Mouse (Mus musculus) liver, adult (tissue): ENCODE data around the gene Anapc4.

Experiments used
- GATA4 ChIP-seq: IDR thresholded peaks from 2 replicates; pipeline ENCODE4 v1.6.1; 2014; ENCODE audit warnings: mild to moderate bottlenecking, low read length; ENCODE audit not compliant: insufficient replicate concordance

Gene Anapc4

GRCm38 (mm10) chr5:52833761-52834274, at the start of gene Anapc4:
TSS of gene Anapc4 (plus strand) at chr5:52834012.
- TF ChIP-seq GATA4 = no peak; the same call in 1 of the 2 replicates

- TF ChIP-seq GATA4 = no peak
These were observed 47.1 kb upstream of the Anapc4 start for GRCm38 (mm10) chr5:52786556-52787322.

- TF ChIP-seq GATA4 = no peak
These were observed 40.6 kb upstream of the Anapc4 start for GRCm38 (mm10) chr5:52793230-52793629.

- no peak for TF ChIP-seq GATA4
These were observed 39.7 kb upstream of the Anapc4 start for GRCm38 (mm10) chr5:52794109-52794508.

GRCm38 (mm10) chr5:52799274-52799985, 34.4 kb upstream of the Anapc4 start:
- TF ChIP-seq GATA4 = no peak

- no peak for TF ChIP-seq GATA4
These were observed 28.0 kb upstream of the Anapc4 start for GRCm38 (mm10) chr5:52805801-52806200.

GRCm38 (mm10) chr5:52806349-52806748, 27.5 kb upstream of the Anapc4 start:
- no peak for TF ChIP-seq GATA4

GRCm38 (mm10) chr5:52807030-52807429, 26.8 kb upstream of the Anapc4 start:
- TF ChIP-seq GATA4 = no peak

- no peak for TF ChIP-seq GATA4
These were observed 23.4 kb upstream of the Anapc4 start for GRCm38 (mm10) chr5:52810446-52810845.

- no peak for TF ChIP-seq GATA4
These were observed 22.8 kb upstream of the Anapc4 start for GRCm38 (mm10) chr5:52811056-52811455.

- no peak for TF ChIP-seq GATA4
These were observed 21.4 kb upstream of the Anapc4 start for GRCm38 (mm10) chr5:52812456-52812855.

GRCm38 (mm10) chr5:52813312-52813711, 20.5 kb upstream of the Anapc4 start:
- TF ChIP-seq GATA4 = no peak

- TF ChIP-seq GATA4 = no peak
These were observed 15.1 kb upstream of the Anapc4 start for GRCm38 (mm10) chr5:52818676-52819075.

GRCm38 (mm10) chr5:52821691-52822090, 12.1 kb upstream of the Anapc4 start:
- no peak for TF ChIP-seq GATA4

- no peak for TF ChIP-seq GATA4
These were observed 5.9 kb upstream of the Anapc4 start for GRCm38 (mm10) chr5:52827923-52828322.

GRCm38 (mm10) chr5:52833005-52833404, 807 bp upstream of the Anapc4 start:
- no peak for TF ChIP-seq GATA4
